Mouse (Mus musculus): ENCODE measurements around the gene Spink2. TPM values are rescaled to one million over a fixed set of nuclear protein-coding genes. Genes with fewer than 3 reads are reported as not detected.

Gene Spink2
- polyA plus RNA-seq (2012), result not detected in 2 replicates

GRCm38 (mm10) chr5:77211236-77211635, at the start of gene Spink2:
TSS of gene Spink2 (minus strand) at chr5:77211471.
- Histone ChIP-seq H3K4me3 (replicated peaks) (no peak within 1 kb of the TSS), H3K27me3 (ENCODE audit: control insufficient read depth) (peaks cover 14% of the 10 kb centered on the region), H3K9me3 (ENCODE audit: control insufficient read depth, low read length) (peaks cover 24% of the 10 kb centered on the region)

GRCm38 (mm10) chr5:77260141-77260540, 48.9 kb upstream of the Spink2 start:
- Histone ChIP-seq H3K27me3 (ENCODE audit: control insufficient read depth) (no peaks in the 10 kb centered on the region), H3K4me1 (ENCODE audit: control insufficient read depth) (peaks cover 5% of the 10 kb centered on the region), H3K36me3 (ENCODE audit: control insufficient read depth) (no peaks in the 10 kb centered on the region), H3K9me3 (ENCODE audit: control insufficient read depth, low read length) (no peaks in the 10 kb centered on the region), H3K4me3 (replicated peaks) (no peak overlapping the region)
- TF ChIP-seq TAL1 (IDR thresholded peaks at IDR 0.05; ENCODE audit: low read length), result no peak
- no peak for TF ChIP-seq GATA1 (IDR thresholded peaks at IDR 0.05; ENCODE audit: low read length)

More at GRCm38 (mm10) chr5:77211236-77211635, at the start of gene Spink2:
- no peaks in the 10 kb centered on the region for H3K36me3 ChIP-seq (ENCODE audit: control insufficient read depth)
- TF ChIP-seq TAL1 (IDR thresholded peaks at IDR 0.05; ENCODE audit: low read length) (no peak), GATA1 (IDR thresholded peaks at IDR 0.05; ENCODE audit: low read length) (no peak)
- H3K4me1 ChIP-seq (ENCODE audit: control insufficient read depth), result peaks cover 3% of the 10 kb centered on the region; the same call in 1 of the 2 replicates

DNA sequence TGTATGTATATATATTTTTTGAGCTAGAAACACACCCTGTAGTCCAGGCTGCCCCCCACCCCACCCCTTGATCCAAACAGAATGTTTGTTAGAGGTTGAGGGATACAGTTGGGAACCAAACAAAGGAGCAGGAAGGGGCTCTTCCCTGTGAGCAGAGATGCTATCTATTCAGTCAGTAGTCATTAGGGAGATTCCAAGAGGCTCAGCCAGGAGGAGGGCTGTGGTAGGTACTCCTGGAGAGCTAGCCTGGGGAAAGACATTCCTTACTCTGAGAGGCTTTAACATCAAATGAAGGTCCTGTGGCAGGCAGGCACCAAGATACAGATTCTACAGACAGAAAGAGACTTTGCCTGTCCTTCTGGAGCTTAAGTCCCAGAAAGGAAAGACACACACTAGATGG, 48.0 kb upstream of the Spink2 start:
- Histone ChIP-seq H3K9me3 (ENCODE audit: control insufficient read depth, low read length) (no peaks in the 10 kb centered on the region), H3K27me3 (ENCODE audit: control insufficient read depth) (no peaks in the 10 kb centered on the region), H3K36me3 (ENCODE audit: control insufficient read depth) (no peaks in the 10 kb centered on the region), H3K4me1 (ENCODE audit: control insufficient read depth) (no peaks in the 10 kb centered on the region; the same call in 1 of the 2 replicates), H3K4me3 (replicated peaks) (no peak overlapping the region)
- TF ChIP-seq GATA1 (IDR thresholded peaks at IDR 0.05; ENCODE audit: low read length) (no peak), TAL1 (IDR thresholded peaks at IDR 0.05; ENCODE audit: low read length) (no peak)

DNA sequence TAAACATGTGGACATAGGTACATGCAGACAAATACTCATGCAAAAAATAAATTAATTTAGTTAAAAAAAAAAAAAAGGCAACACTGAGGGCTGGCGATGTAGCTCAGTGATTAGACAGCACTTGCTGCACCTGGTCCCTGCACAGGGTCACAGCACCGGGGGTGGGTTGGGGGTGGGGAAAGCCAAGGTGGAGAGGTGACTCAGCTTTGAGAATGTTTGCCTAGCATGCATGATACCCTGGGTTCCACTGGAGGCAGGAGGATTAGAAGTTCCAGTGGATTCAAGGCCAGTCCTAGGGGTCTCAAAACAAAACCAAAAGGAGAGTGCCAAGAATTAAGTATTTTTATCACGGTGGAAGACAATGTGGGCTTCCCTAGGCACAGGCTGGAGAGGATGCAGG, 46.3 kb upstream of the Spink2 start:
- H3K9me3 ChIP-seq (ENCODE audit: control insufficient read depth, low read length), result no peaks in the 10 kb centered on the region
- TF ChIP-seq TAL1 (IDR thresholded peaks at IDR 0.05; ENCODE audit: low read length) (no peak), GATA1 (IDR thresholded peaks at IDR 0.05; ENCODE audit: low read length) (no peak)
- H3K36me3 ChIP-seq (ENCODE audit: control insufficient read depth), result no peaks in the 10 kb centered on the region
- H3K27me3 ChIP-seq (ENCODE audit: control insufficient read depth), result no peaks in the 10 kb centered on the region
- no peak overlapping the region for H3K4me3 ChIP-seq (replicated peaks)
- H3K4me1 ChIP-seq (ENCODE audit: control insufficient read depth), result no peaks in the 10 kb centered on the region

DNA sequence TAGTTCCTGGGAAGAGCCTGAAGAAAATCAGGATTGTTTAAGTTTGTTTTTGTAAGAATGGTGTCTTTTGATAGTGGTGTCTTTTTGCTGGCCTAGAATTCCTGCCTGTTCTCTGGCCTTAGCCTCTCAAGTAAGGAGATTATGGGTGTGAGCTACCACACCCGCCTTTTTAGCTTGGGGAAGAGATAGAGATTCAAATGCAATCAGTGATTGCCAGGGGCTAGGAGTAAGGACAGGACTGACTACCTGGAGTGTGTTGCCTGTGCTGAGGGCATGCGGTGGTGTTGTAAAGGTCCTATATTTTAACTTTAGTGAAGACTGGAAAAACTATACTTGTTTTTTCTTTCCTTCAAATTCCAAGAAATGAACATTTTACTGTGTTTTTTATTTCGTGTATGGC, 43.1 kb upstream of the Spink2 start:
- H3K27me3 ChIP-seq (ENCODE audit: control insufficient read depth), result peaks cover 2% of the 10 kb centered on the region; the same call in 1 of the 2 replicates
- H3K9me3 ChIP-seq (ENCODE audit: control insufficient read depth, low read length), result no peaks in the 10 kb centered on the region
- no peak for TF ChIP-seq TAL1 (IDR thresholded peaks at IDR 0.05; ENCODE audit: low read length)
- TF ChIP-seq GATA1 (IDR thresholded peaks at IDR 0.05; ENCODE audit: low read length), result no peak
- H3K4me3 ChIP-seq (replicated peaks), result no peak overlapping the region
- no peaks in the 10 kb centered on the region for H3K36me3 ChIP-seq (ENCODE audit: control insufficient read depth)
- H3K4me1 ChIP-seq (ENCODE audit: control insufficient read depth), result no peaks in the 10 kb centered on the region

DNA sequence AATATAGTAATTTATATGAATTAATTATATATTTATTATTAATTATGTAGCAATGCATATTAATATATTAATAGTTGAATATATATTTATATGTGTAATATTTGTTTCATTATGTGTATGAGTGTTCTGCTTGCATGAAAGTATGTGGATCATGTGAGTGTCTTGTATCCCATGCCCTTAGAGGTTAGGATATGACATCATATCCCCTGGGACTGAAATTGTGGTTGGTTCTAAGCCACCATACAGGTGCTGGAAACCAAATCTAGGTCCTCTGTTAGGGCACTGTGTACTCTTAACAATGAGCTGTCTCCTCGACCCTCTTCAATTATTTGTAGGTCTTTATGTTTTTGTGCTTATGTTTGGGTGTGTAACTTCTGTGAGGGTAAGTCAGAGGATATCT, 41.9 kb upstream of the Spink2 start:
- Histone ChIP-seq H3K27me3 (ENCODE audit: control insufficient read depth) (peaks cover 2% of the 10 kb centered on the region; the same call in 1 of the 2 replicates), H3K36me3 (ENCODE audit: control insufficient read depth) (no peaks in the 10 kb centered on the region), H3K4me3 (replicated peaks) (no peak overlapping the region), H3K4me1 (ENCODE audit: control insufficient read depth) (no peaks in the 10 kb centered on the region), H3K9me3 (ENCODE audit: control insufficient read depth, low read length) (no peaks in the 10 kb centered on the region)
- no peak for TF ChIP-seq GATA1 (IDR thresholded peaks at IDR 0.05; ENCODE audit: low read length)
- no peak for TF ChIP-seq TAL1 (IDR thresholded peaks at IDR 0.05; ENCODE audit: low read length)

DNA sequence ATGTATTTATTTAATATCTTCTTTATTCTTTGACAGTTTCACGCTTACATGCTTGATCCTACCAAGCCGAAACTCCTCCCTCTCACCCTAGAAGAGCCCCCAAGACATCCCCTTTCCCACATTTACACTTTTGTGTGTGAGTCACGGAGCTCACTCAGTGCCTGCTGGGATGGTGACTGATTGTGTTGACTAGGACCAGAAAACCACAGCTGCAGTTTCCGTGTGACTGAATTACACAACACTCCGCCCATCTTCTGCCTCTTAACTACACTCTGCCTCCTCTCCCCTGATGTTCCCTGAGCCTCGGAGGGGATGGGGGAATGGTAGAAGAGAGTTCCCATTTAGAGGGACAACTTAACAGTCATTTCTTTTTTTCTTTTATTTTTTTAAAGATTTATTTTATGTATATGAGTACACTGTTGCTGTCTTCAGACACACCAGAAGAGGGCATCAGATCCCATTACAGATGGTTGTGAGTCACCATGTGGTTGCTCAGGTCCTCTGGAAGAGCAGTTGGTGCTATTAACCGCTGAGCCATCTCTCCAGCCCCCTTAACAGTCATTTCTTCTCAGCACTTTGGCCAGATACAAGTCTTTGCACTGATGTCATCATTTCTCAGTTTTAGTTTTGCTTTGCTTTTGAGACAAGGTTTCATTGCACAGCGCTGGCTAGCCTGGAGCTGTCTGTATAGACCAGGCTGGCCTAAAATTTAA, 41.0 kb upstream of the Spink2 start:
- Histone ChIP-seq H3K36me3 (ENCODE audit: control insufficient read depth) (no peaks in the 10 kb centered on the region), H3K27me3 (ENCODE audit: control insufficient read depth) (peaks cover 2% of the 10 kb centered on the region; the same call in 1 of the 2 replicates), H3K9me3 (ENCODE audit: control insufficient read depth, low read length) (no peaks in the 10 kb centered on the region), H3K4me3 (replicated peaks) (no peak overlapping the region), H3K4me1 (ENCODE audit: control insufficient read depth) (no peaks in the 10 kb centered on the region)
- no peak for TF ChIP-seq TAL1 (IDR thresholded peaks at IDR 0.05; ENCODE audit: low read length)
- no peak for TF ChIP-seq GATA1 (IDR thresholded peaks at IDR 0.05; ENCODE audit: low read length)

- Histone ChIP-seq H3K27me3 (ENCODE audit: control insufficient read depth) (peaks cover 2% of the 10 kb centered on the region; the same call in 1 of the 2 replicates), H3K36me3 (ENCODE audit: control insufficient read depth) (no peaks in the 10 kb centered on the region), H3K4me1 (ENCODE audit: control insufficient read depth) (no peaks in the 10 kb centered on the region), H3K4me3 (replicated peaks) (no peak overlapping the region), H3K9me3 (ENCODE audit: control insufficient read depth, low read length) (no peaks in the 10 kb centered on the region)
- TF ChIP-seq TAL1 (IDR thresholded peaks at IDR 0.05; ENCODE audit: low read length) (no peak), GATA1 (IDR thresholded peaks at IDR 0.05; ENCODE audit: low read length) (no peak)
These were observed 40.4 kb upstream of the Spink2 start for GRCm38 (mm10) chr5:77251656-77252055.

DNA sequence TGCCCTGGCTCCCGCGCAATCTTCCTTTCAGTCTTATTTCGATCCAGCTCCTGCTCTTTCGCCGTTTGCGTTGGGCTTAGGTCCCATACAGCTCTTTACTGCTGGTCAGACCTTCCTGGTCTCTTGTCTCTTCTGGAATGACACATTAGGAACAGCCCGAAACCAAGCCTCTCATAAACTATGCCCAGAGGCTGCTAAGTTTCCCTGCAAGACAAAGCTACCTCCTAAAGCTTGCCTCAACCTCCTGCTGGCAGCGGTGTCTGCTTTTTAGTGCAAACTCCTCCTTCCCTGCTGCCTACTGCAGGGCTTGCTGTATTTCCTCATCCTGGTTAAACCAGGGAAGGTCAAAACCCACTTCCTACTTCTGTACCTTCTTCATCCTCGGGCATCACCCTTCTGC, 38.8 kb upstream of the Spink2 start:
- no peak overlapping the region for H3K4me3 ChIP-seq (replicated peaks)
- peaks cover 2% of the 10 kb centered on the region; the same call in 1 of the 2 replicates for H3K27me3 ChIP-seq (ENCODE audit: control insufficient read depth)
- 0 out of 2 replicates have a peak, but pooled peaks cover 1% of the 10 kb centered on the region for H3K4me1 ChIP-seq (ENCODE audit: control insufficient read depth)
- H3K9me3 ChIP-seq (ENCODE audit: control insufficient read depth, low read length), result no peaks in the 10 kb centered on the region
- no peak for TF ChIP-seq TAL1 (IDR thresholded peaks at IDR 0.05; ENCODE audit: low read length)
- TF ChIP-seq GATA1 (IDR thresholded peaks at IDR 0.05; ENCODE audit: low read length), result no peak
- H3K36me3 ChIP-seq (ENCODE audit: control insufficient read depth), result no peaks in the 10 kb centered on the region
